8 mouse cellular contexts compared by ENCODE assay signal in genomic region chr3:95693821-95694807, GRCm38 (mm10). TPM values are rescaled to one million over a fixed set of nuclear protein-coding genes. Genes with fewer than 3 reads are reported as not detected.
A peak's percentile ranks its signal among the peaks of the same experiment; 100 is the strongest.
DNase-seq lines count a peak whose midpoint lies in the region; ATAC-seq and TF ChIP-seq lines count a peak whose summit lies in the region.

No protein-coding gene starts in this region.

- no peak overlapping the region for H3K4me2 ChIP-seq in forebrain, embryonic 12.5 days

- H3K4me3 ChIP-seq in forebrain, embryonic 12.5 days (replicated peaks): no peak overlapping the region
- H3K4me3 ChIP-seq in cerebellum, adult 2 months (replicated peaks; ENCODE audit: insufficient read depth, low read depth, low read length): no peak overlapping the region

- WGBS in forebrain, embryonic 12.5 days: 83% methylated on average over 11 of the region's 11 CpGs
- 58% methylated on average over 11 of the region's 11 CpGs for WGBS in cerebellum, adult 2 months

- peak; percentile 42 to 82 for DNase-seq in adrenal gland, adult (ENCODE audit: inconsistent age in 2 of 2, low spot score in 1 of 2)
- DNase-seq in adrenal gland, postnatal 25 days: no peak
- peak; percentile 47 for DNase-seq in 3T3-L1 (ENCODE audit: low read depth, low spot score)
- DNase-seq in induced T-regulatory cell, adult 2 months (ENCODE audit: low read depth): peak; percentile 23
- peak; percentile 66 for DNase-seq in lung, postnatal 10 days
- no peak for DNase-seq in cerebellum, adult 2 months
- DNase-seq in thymus, postnatal 4 days: no peak

- no peaks in the 10 kb centered on the region for H3K36me3 ChIP-seq in forebrain, embryonic 12.5 days (replicated peaks)

- H3K27me3 ChIP-seq in forebrain, embryonic 12.5 days: no peaks in the 10 kb centered on the region
- H3K27me3 ChIP-seq in cerebellum, adult 2 months (ENCODE audit: control insufficient read depth, insufficient read depth, low read length): no peaks in the 10 kb centered on the region

- H3K9me3 ChIP-seq in forebrain, embryonic 12.5 days: no peaks in the 10 kb centered on the region

- H3K9ac ChIP-seq in forebrain, embryonic 12.5 days: no peak overlapping the region

- ATAC-seq in forebrain, embryonic 12.5 days (ENCODE audit: low FRiP score): no peak

- no peak for TF ChIP-seq POLR2A in cerebellum, adult 2 months (IDR thresholded peaks at IDR 0.05; ENCODE audit: borderline replicate concordance, insufficient read depth, low read length)

- H3K27ac ChIP-seq in forebrain, embryonic 12.5 days: no peak overlapping the region
- H3K27ac ChIP-seq in cerebellum, adult 2 months (ENCODE audit: insufficient read depth, low read length): no peak overlapping the region

- H3K4me1 ChIP-seq in forebrain, embryonic 12.5 days: peaks cover 9% of the 10 kb centered on the region
- H3K4me1 ChIP-seq in cerebellum, adult 2 months (ENCODE audit: control insufficient read depth, insufficient read depth, low read length): no peaks in the 10 kb centered on the region

- no peak for TF ChIP-seq CTCF in cerebellum, adult 2 months (IDR thresholded peaks at IDR 0.05; ENCODE audit: borderline replicate concordance, insufficient read depth, low read depth, low read length)

RNA-seq across cellular contexts. Expression of gene Adamtsl4, which starts 6.4 kb away (rescaled TPM):
- 5.6 and 6.1 TPM in 2 replicates for total RNA-seq in adrenal gland, postnatal 25 days (2021)
- 0.65 and 1.1 TPM in 2 replicates for polyA plus RNA-seq in forebrain, embryonic 12.5 days (2016; fragmentation: Nextera tagmentation; extraction: Ambion mirVana)
- 13.5 and 15.9 TPM in 2 replicates for polyA plus RNA-seq in cerebellum, adult 2 months (2012; rRNA removed)

RNA-seq across cellular contexts. Expression of gene Mcl1, which starts 35.5 kb away (rescaled TPM):
- 165 and 167 TPM in 2 replicates for total RNA-seq in adrenal gland, postnatal 25 days (2021)
- polyA plus RNA-seq in forebrain, embryonic 12.5 days (2016; fragmentation: Nextera tagmentation; extraction: Ambion mirVana): 69.3 and 74.0 TPM in 2 replicates
- 43.6 and 45.4 TPM in 2 replicates for polyA plus RNA-seq in cerebellum, adult 2 months (2012; rRNA removed)

RNA-seq across cellular contexts. Expression of gene Ecm1, which starts 45.3 kb away (rescaled TPM):
- 306 and 318 TPM in 2 replicates for total RNA-seq in adrenal gland, postnatal 25 days (2021)
- polyA plus RNA-seq in forebrain, embryonic 12.5 days (2016; fragmentation: Nextera tagmentation; extraction: Ambion mirVana): 13.2 and 14.5 TPM in 2 replicates
- polyA plus RNA-seq in cerebellum, adult 2 months (2012; rRNA removed): 14.3 and 14.7 TPM in 2 replicates

Comparison
In these comparisons a context has a peak if more than half of its experiments do, and no peak if none do; other contexts are left out.
1. DNase-seq: peak in adrenal gland, adult (2 of 2), 3T3-L1 (single experiment), induced T-regulatory cell, adult 2 months (single experiment) and lung, postnatal 10 days (single experiment); none in adrenal gland, postnatal 25 days (single experiment), cerebellum, adult 2 months (0 of 2) and thymus, postnatal 4 days (single experiment).